Mouse (Mus musculus) heart, postnatal 0 days (tissue): ENCODE results near the gene Coro1c. TPM values are rescaled to one million over a fixed set of nuclear protein-coding genes. Genes with fewer than 3 reads are reported as not detected.
A peak's percentile ranks its signal among the peaks of the same experiment; 100 is the strongest.

Experiments used
- ATAC-seq: fragments of 200-750 bp; cut with Nextera tagmentation; 2 replicates; pipeline ENCODE4 v1.8.0; 2017; ENCODE audit warnings: low read depth, moderate number of reproducible peaks, moderate library complexity; ENCODE audit not compliant: insufficient read depth
- DNase-seq: peaks from one replicate; pipeline ENCODE4 v3.0.0-alpha.2; 2016; ENCODE audit warnings: low spot score
- H3K27ac ChIP-seq: fragments of 300-500 bp; sonication (generic); 2 replicates; pipeline ENCODE4 v1.5.1; 2014; ENCODE audit warnings: low read depth, mild to moderate bottlenecking
- H3K27me3 ChIP-seq: fragments of 300-500 bp; sonication (generic); 2 replicates; pipeline ENCODE4 v1.6.1; 2014; ENCODE audit warnings: low read length, mixed read lengths; ENCODE audit not compliant: control insufficient read depth, insufficient read depth
- H3K36me3 ChIP-seq: fragments of 300-500 bp; sonication (generic); replicated peaks from 2 replicates; pipeline ENCODE4 v1.6.1; 2014; ENCODE audit warnings: low read length, mixed read lengths; ENCODE audit not compliant: control insufficient read depth, insufficient read depth
- H3K4me1 ChIP-seq: fragments of 300-500 bp; sonication (generic); 2 replicates; pipeline ENCODE4 v1.6.1; 2014; ENCODE audit warnings: antibody characterized with exemption; ENCODE audit not compliant: control insufficient read depth, insufficient read depth
- H3K4me2 ChIP-seq: fragments of 300-500 bp; sonication (generic); 2 replicates; pipeline ENCODE4 v1.6.1; 2014; ENCODE audit warnings: low read depth, mild to moderate bottlenecking, low read length, moderate library complexity
- H3K4me3 ChIP-seq: fragments of 300-500 bp; sonication (generic); 2 replicates; pipeline ENCODE4 v1.5.1; 2014; ENCODE audit warnings: low read depth, low read length
- H3K9ac ChIP-seq: fragments of 300-500 bp; sonication (generic); replicated peaks from 2 replicates; pipeline ENCODE4 v1.6.1; 2014; ENCODE audit warnings: low read depth, low read length, mixed read lengths
- H3K9me3 ChIP-seq: fragments of 300-500 bp; sonication (generic); replicated peaks from 2 replicates; pipeline ENCODE4 v1.6.1; 2016; ENCODE audit warnings: low read length; ENCODE audit not compliant: control insufficient read depth
- CTCF ChIP-seq: IDR thresholded peaks from 2 replicates; pipeline ENCODE4 v1.5.1; 2016; ENCODE audit warnings: antibody characterized with exemption, control low read depth, low read depth
- EP300 ChIP-seq: IDR thresholded peaks from 2 replicates; pipeline ENCODE4 v1.6.1; 2016; ENCODE audit warnings: antibody characterized with exemption, low read depth
- WGBS: fragments of 180-500 bp; shearing (Covaris S2); extraction: QIAGEN DNeasy Blood & Tissue Kit; methylation state at CpG from one replicate; pipeline ENCODE4 v1.1.7; 2014; 5-methylcytosine and 5-hydroxymethylcytosine counted together
- polyA plus RNA-seq: library from polyadenylated mRNA; unstranded; fragments of >200 nt; fragmentation: Nextera tagmentation; extraction: Ambion mirVana; gene quantifications from 2 replicates; pipeline ENCODE4 v1.2.1, GENCODE M21; 2015
- total RNA-seq: library from RNA; depleted of rRNA; stranded (reverse); fragments of >200 nt; gene quantifications from 2 replicates; pipeline ENCODE4 v1.2.3, GENCODE M21; 2014; ENCODE audit warnings: low replicate concordance

The Coro1c gene
- total and polyA plus RNA-seq, 2 experiments from 2014 or later: 46.6 to 78.2 TPM

DNA sequence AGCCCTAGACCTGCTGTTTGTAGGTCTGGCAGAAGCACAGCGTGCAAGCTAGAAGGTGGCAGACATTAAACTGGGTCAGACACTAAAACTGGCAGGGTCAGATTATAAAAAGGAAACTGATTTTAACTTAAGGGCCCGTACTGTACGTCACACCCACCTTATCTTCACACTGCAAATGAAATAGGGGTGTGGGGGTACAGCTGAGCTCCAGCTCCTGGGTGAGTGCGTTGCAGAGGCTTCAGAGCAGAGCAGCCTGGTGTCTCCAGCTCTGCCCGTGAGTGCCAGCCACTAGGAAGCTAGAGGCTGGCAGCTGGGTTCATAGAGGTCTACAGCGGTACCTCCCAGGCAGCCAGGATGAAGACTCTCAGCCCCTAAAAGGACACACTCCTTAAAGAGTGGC is 6.5 kb downstream of the Coro1c start:
- Histone ChIP-seq H3K9ac (no peak overlapping the region), H3K36me3 (no peaks in the 10 kb centered on the region), H3K27ac (peak overlapping the region; percentile 58; the same call in 1 of the 2 replicates), H3K4me1 (peaks cover 71% of the 10 kb centered on the region), H3K4me2 (no peak overlapping the region), H3K4me3 (no peak overlapping the region), H3K9me3 (no peaks in the 10 kb centered on the region), H3K27me3 (no peaks in the 10 kb centered on the region)
- 28% methylated on average over 6 of the region's 6 CpGs for WGBS
- DNase-seq (no peak), ATAC-seq (peak; percentile 27; the same call in 1 of the 2 replicates)
- TF ChIP-seq CTCF (no peak), EP300 (no peak)

DNA sequence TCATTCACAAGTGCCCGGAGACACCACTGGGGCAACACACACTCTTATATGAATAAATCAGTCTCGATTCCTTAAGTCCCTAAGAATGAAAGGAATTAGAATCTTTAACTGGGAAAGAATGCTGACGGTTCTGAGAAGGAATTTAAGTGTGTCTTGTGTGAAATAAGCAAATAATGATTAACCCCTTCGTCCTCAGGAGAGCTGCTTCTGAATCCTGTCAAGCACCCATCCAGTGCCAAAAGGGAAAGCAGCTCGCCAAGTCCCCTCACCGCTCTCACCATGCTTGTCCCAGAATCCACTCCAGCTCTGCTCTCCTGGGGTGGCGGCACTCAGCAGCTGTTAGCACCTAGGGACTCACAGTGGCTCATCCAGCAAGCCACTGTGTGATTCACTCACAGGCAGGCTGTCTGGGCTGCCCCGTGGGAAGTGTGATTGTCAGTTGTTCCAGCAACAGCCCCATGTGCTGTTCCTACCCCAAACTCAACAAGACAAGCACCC is 7.4 kb downstream of the Coro1c start:
- Histone ChIP-seq H3K27ac (peak overlapping the region; percentile 58), H3K9me3 (no peaks in the 10 kb centered on the region), H3K4me1 (peaks cover 68% of the 10 kb centered on the region), H3K27me3 (no peaks in the 10 kb centered on the region), H3K4me3 (no peak overlapping the region), H3K4me2 (no peak overlapping the region), H3K36me3 (no peaks in the 10 kb centered on the region), H3K9ac (no peak overlapping the region)
- WGBS: 20% methylated on average over 8 of the region's 8 CpGs
- TF ChIP-seq EP300: no peak
- no peak for TF ChIP-seq CTCF
- peak; percentile 81 for DNase-seq
- ATAC-seq: peak; percentile 82

DNA sequence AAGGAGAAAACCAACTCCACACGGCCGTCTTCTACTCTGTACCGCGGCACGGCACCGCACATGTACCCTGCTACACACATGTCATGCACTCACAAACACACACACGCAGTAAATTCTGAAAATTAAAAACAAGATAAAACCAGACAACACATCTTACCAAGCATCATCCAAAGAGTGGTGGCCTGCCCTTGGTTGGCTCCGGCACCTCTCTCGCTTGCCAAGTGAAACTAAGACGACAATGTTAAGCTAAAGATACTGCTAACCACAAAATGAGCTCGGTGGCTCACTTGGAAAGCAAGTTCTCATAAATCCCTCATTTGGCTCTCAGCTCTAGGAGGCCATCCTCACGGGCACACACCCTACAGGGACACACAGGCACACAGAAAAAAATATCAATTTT is 9.0 kb downstream of the Coro1c start:
- no peak overlapping the region for H3K9ac ChIP-seq
- 70% methylated on average over 12 of the region's 12 CpGs for WGBS
- TF ChIP-seq EP300 (no peak), CTCF (no peak)
- peak overlapping the region; percentile 33; the same call in 1 of the 2 replicates for H3K27ac ChIP-seq
- no peaks in the 10 kb centered on the region for H3K9me3 ChIP-seq
- no peak overlapping the region; the same call in 1 of the 2 replicates for H3K4me2 ChIP-seq
- ATAC-seq (no peak), DNase-seq (no peak)
- H3K27me3 ChIP-seq: no peaks in the 10 kb centered on the region
- no peak overlapping the region; the same call in 1 of the 2 replicates for H3K4me3 ChIP-seq
- no peaks in the 10 kb centered on the region for H3K36me3 ChIP-seq
- peaks cover 61% of the 10 kb centered on the region for H3K4me1 ChIP-seq

DNA sequence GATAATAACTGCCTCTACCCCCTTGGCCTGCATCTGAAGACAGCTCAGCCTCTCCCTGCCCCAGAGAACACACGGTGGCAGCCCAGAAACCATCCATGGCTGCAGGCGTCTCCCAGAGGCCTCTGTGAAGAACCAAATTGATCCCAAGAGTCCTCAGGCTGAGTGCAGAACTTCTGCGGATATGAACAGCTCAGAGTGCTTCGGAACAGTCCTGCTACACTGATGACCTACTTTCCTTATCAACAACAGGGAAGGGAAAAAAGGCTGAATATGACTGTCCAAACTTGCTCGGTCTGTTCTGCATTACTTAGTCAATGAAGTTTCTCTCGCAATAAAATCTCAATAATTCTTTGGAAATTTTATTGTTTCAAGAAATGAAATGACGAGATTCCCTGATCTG is 16.6 kb downstream of the Coro1c start:
- DNase-seq: no peak
- 46% methylated on average over 7 of the region's 7 CpGs for WGBS

DNA sequence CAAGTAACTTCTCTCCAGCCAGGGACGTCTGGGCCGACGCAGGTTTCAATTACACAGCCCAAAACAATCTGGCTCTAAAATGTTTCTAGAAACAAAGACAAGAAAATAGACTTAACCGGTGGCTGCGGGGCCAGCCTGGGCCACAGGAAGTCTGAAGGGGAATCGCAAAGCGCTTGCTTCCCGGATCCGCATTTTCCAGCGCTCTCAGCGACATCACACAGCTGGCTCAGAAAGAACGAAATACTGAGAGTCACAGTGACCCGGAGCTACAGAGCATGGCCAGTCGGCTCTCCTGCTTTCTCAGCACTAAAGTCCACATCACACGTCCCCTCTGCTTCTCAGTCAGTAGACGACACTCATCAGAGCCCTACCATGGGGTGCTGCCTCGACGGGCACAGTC is 17.7 kb downstream of the Coro1c start:
- TF ChIP-seq CTCF (no peak), EP300 (no peak)
- Histone ChIP-seq H3K36me3 (no peaks in the 10 kb centered on the region; the same call in 1 of the 2 replicates), H3K4me2 (0 out of 2 replicates have a peak overlapping the region, but pooled peaks have one; percentile 21), H3K27me3 (no peaks in the 10 kb centered on the region), H3K9ac (no peak overlapping the region), H3K27ac (peak overlapping the region; percentile 58), H3K4me1 (peaks cover 33% of the 10 kb centered on the region), H3K9me3 (no peaks in the 10 kb centered on the region), H3K4me3 (no peak overlapping the region)
- DNase-seq: no peak
- ATAC-seq: no peak
- 60% methylated on average over 18 of the region's 18 CpGs for WGBS

More for the DNA sequence above, 16.6 kb downstream of the Coro1c start:
- no peaks in the 10 kb centered on the region for H3K27me3 ChIP-seq
- H3K9ac ChIP-seq: no peak overlapping the region
- no peak for TF ChIP-seq EP300
- TF ChIP-seq CTCF: no peak
- H3K27ac ChIP-seq: peak overlapping the region; percentile 58; the same call in 1 of the 2 replicates
- H3K4me2 ChIP-seq: no peak overlapping the region
- peaks cover 35% of the 10 kb centered on the region for H3K4me1 ChIP-seq
- no peak overlapping the region for H3K4me3 ChIP-seq
- ATAC-seq: no peak
- H3K9me3 ChIP-seq: no peaks in the 10 kb centered on the region
- H3K36me3 ChIP-seq: no peaks in the 10 kb centered on the region; the same call in 1 of the 2 replicates

DNA sequence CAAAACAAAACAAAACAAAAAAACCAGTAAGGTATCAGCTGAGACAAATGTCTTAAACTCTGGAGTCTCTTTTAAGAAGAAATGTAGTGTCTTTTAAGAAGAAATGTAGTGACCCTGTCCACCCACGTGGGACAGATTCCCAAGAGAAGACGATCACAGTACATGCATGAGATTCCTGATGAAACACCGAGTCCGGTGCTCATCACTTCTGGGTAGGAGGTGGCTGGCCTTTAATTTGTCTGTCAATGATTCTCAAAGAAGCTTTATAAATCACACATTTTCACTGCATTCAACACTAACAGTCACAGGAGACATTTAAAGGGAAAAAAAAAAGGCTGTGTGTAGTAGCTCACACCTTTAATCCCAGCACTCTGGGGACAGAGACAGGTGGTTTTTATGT is 18.6 kb downstream of the Coro1c start:
- Histone ChIP-seq H3K4me3 (no peak overlapping the region), H3K9ac (no peak overlapping the region), H3K9me3 (no peaks in the 10 kb centered on the region), H3K4me1 (peaks cover 38% of the 10 kb centered on the region), H3K27me3 (no peaks in the 10 kb centered on the region), H3K4me2 (peak overlapping the region; percentile 38; the same call in 1 of the 2 replicates), H3K27ac (peak overlapping the region; percentile 78), H3K36me3 (no peaks in the 10 kb centered on the region; the same call in 1 of the 2 replicates)
- DNase-seq (no peak), ATAC-seq (no peak)
- TF ChIP-seq CTCF (no peak), EP300 (no peak)
- WGBS: 31% methylated on average over 4 of the region's 4 CpGs
